Comparison of ENCODE assay signal across 12 mouse cellular contexts in genomic region chr1:34040901-34041721, GRCm38 (mm10).
A peak's percentile ranks its signal among the peaks of the same experiment; 100 is the strongest.
DNase-seq lines count a peak whose midpoint lies in the region; ATAC-seq and TF ChIP-seq lines count a peak whose summit lies in the region.
"Had no signal": no experiment of that assay in that cellular context is flagged by ENCODE, and none has a peak within 500 bp of the region (broad histone marks: within the 10 kb centered on the region; RNA-seq: fewer than 3 reads in every experiment).

No protein-coding gene starts in this region.

- H3K9ac ChIP-seq in lung, embryonic 16.5 days (ENCODE audit: low read length): no peak overlapping the region
- H3K9ac ChIP-seq in forebrain, embryonic 12.5 days: no peak overlapping the region
- H3K9ac ChIP-seq: embryonic facial prominence, embryonic 13.5 days; heart, embryonic 13.5 days had no signal

- H3K27me3 ChIP-seq in lung, embryonic 16.5 days (ENCODE audit: control insufficient read depth, insufficient read depth, low read depth, low read length): no peaks in the 10 kb centered on the region
- no peaks in the 10 kb centered on the region for H3K27me3 ChIP-seq in forebrain, embryonic 12.5 days
- H3K27me3 ChIP-seq: embryonic facial prominence, embryonic 13.5 days; heart, embryonic 13.5 days had no signal

- no peak for TF ChIP-seq POLR2A in lung, adult 2 months (IDR thresholded peaks at IDR 0.05; ENCODE audit: borderline replicate concordance, extremely low read depth, low read depth, low read length)

- H3K9me3 ChIP-seq in lung, embryonic 16.5 days (ENCODE audit: control insufficient read depth, low read length): no peaks in the 10 kb centered on the region
- 0 out of 2 replicates have a peak, but pooled peaks cover 3% of the 10 kb centered on the region for H3K9me3 ChIP-seq in forebrain, embryonic 12.5 days
- H3K9me3 ChIP-seq: embryonic facial prominence, embryonic 13.5 days; heart, embryonic 13.5 days had no signal

- no peak overlapping the region for H3K4me3 ChIP-seq in lung, embryonic 16.5 days (ENCODE audit: low read length)
- no peak overlapping the region for H3K4me3 ChIP-seq in lung, adult 2 months (replicated peaks; ENCODE audit: extremely low read depth, low read depth, low read length)
- no peak overlapping the region for H3K4me3 ChIP-seq in forebrain, embryonic 12.5 days (replicated peaks)
- H3K4me3 ChIP-seq: embryonic facial prominence, embryonic 13.5 days; heart, embryonic 13.5 days had no signal

- ATAC-seq in lung, embryonic 16.5 days (ENCODE audit: low read depth): peak; percentile 47
- 0 out of 2 replicates have a peak, but pooled peaks have one; percentile 51 for ATAC-seq in forebrain, embryonic 12.5 days (ENCODE audit: low FRiP score)

- no peaks in the 10 kb centered on the region for H3K36me3 ChIP-seq in lung, embryonic 16.5 days (ENCODE audit: control insufficient read depth, insufficient read depth, low read length)
- H3K36me3 ChIP-seq in forebrain, embryonic 12.5 days (replicated peaks): no peaks in the 10 kb centered on the region
- H3K36me3 ChIP-seq: embryonic facial prominence, embryonic 13.5 days had no signal

- no peak overlapping the region for H3K4me2 ChIP-seq in lung, embryonic 16.5 days (ENCODE audit: low read depth, low read length)
- no peak overlapping the region for H3K4me2 ChIP-seq in forebrain, embryonic 12.5 days
- H3K4me2 ChIP-seq: embryonic facial prominence, embryonic 13.5 days; heart, embryonic 13.5 days had no signal

- DNase-seq in embryo, embryonic 10 days (ENCODE audit: low spot score): peak; percentile 39
- DNase-seq in embryo, embryonic 9.5 days (ENCODE audit: extremely low spot score): no peak
- DNase-seq in lung, adult 2 months: no peak
- DNase-seq in mesoderm, embryonic 11.5 days (ENCODE audit: low read depth, low spot score): peak; percentile 37
- no peak for DNase-seq in gastrocnemius, postnatal 10 days
- DNase-seq in gastrocnemius, adult 18-20 months (ENCODE audit: low spot score): no peak
- DNase-seq: adrenal gland, postnatal 10 days; left cerebral cortex, postnatal 4 days had no signal

- TF ChIP-seq CTCF in lung, adult 2 months (IDR thresholded peaks at IDR 0.05; ENCODE audit: insufficient read depth, low read length): no peak

- 29% methylated on average over 8 of the region's 8 CpGs for WGBS in lung, embryonic 16.5 days
- 37% methylated on average over 8 of the region's 8 CpGs for WGBS in lung, adult 2 months
- 58% methylated on average over 8 of the region's 8 CpGs for WGBS in forebrain, embryonic 12.5 days

- peaks cover 2% of the 10 kb centered on the region; the same call in 1 of the 2 replicates for H3K4me1 ChIP-seq in lung, embryonic 16.5 days (replicated peaks; ENCODE audit: control insufficient read depth, insufficient read depth, low read length)
- no peaks in the 10 kb centered on the region for H3K4me1 ChIP-seq in lung, adult 2 months (ENCODE audit: control insufficient read depth, insufficient read depth, low read length)
- H3K4me1 ChIP-seq in forebrain, embryonic 12.5 days: peaks cover 19% of the 10 kb centered on the region

- no peak overlapping the region for H3K27ac ChIP-seq in lung, embryonic 16.5 days (ENCODE audit: low read length)
- H3K27ac ChIP-seq in forebrain, embryonic 12.5 days: no peak overlapping the region
- H3K27ac ChIP-seq: embryonic facial prominence, embryonic 13.5 days; heart, embryonic 13.5 days had no signal

Comparison
In these comparisons a context has a peak if more than half of its experiments do, and no peak if none do; other contexts are left out.
1. DNase-seq: peak in embryo, embryonic 10 days (single experiment) and mesoderm, embryonic 11.5 days (single experiment); none in embryo, embryonic 9.5 days (single experiment), lung, adult 2 months (single experiment), gastrocnemius, postnatal 10 days (single experiment) and gastrocnemius, adult 18-20 months (single experiment).